Mouse (Mus musculus): ENCODE measurements around the gene Chd1. TPM values are rescaled to one million over a fixed set of nuclear protein-coding genes. Genes with fewer than 3 reads are reported as not detected.

Chd1 gene
- polyA plus RNA-seq, 1 experiment: 33.6 TPM

- H3K4me1 ChIP-seq (ENCODE audit: control insufficient read depth, insufficient read depth, low read length): peaks cover 55% of the 10 kb centered on the region
- H3K4me3 ChIP-seq (ENCODE audit: insufficient read depth, low read length): no peak overlapping the region
- TF ChIP-seq POLR2A (IDR thresholded peaks at IDR 0.05; ENCODE audit: borderline replicate concordance, low read depth, low read length): no peak
- TF ChIP-seq CTCF (IDR thresholded peaks at IDR 0.05; ENCODE audit: low read depth, low read length): no peak
- H3K27ac ChIP-seq (ENCODE audit: insufficient read depth, low read depth, low read length): no peak overlapping the region
Measured at GRCm38 (mm10) chr17:15808015-15808414, 103.2 kb downstream of the Chd1 start.

GRCm38 (mm10) chr17:15808468-15809374 is 104.0 kb downstream of the Chd1 start:
- TF ChIP-seq POLR2A (IDR thresholded peaks at IDR 0.05; ENCODE audit: borderline replicate concordance, low read depth, low read length) (no peak), CTCF (IDR thresholded peaks at IDR 0.05; ENCODE audit: low read depth, low read length) (no peak)
- Histone ChIP-seq H3K27ac (ENCODE audit: insufficient read depth, low read depth, low read length) (peak overlapping the region; percentile 49), H3K4me3 (ENCODE audit: insufficient read depth, low read length) (no peak overlapping the region), H3K4me1 (ENCODE audit: control insufficient read depth, insufficient read depth, low read length) (peaks cover 54% of the 10 kb centered on the region)

GRCm38 (mm10) chr17:15809949-15810348 is 105.2 kb downstream of the Chd1 start:
- peak overlapping the region; percentile 40 for H3K27ac ChIP-seq (ENCODE audit: insufficient read depth, low read depth, low read length)
- TF ChIP-seq POLR2A (IDR thresholded peaks at IDR 0.05; ENCODE audit: borderline replicate concordance, low read depth, low read length) (no peak), CTCF (IDR thresholded peaks at IDR 0.05; ENCODE audit: low read depth, low read length) (no peak)

GRCm38 (mm10) chr17:15812136-15812778 is 107.5 kb downstream of the Chd1 start:
- TF ChIP-seq CTCF (IDR thresholded peaks at IDR 0.05; ENCODE audit: low read depth, low read length): no peak
- TF ChIP-seq POLR2A (IDR thresholded peaks at IDR 0.05; ENCODE audit: borderline replicate concordance, low read depth, low read length): no peak
- peak overlapping the region; percentile 86 for H3K27ac ChIP-seq (ENCODE audit: insufficient read depth, low read depth, low read length)
- peaks cover 71% of the 10 kb centered on the region for H3K4me1 ChIP-seq (ENCODE audit: control insufficient read depth, insufficient read depth, low read length)

More at GRCm38 (mm10) chr17:15809949-15810348, 105.2 kb downstream of the Chd1 start:
- peaks cover 58% of the 10 kb centered on the region for H3K4me1 ChIP-seq (ENCODE audit: control insufficient read depth, insufficient read depth, low read length)
- no peak overlapping the region for H3K4me3 ChIP-seq (ENCODE audit: insufficient read depth, low read length)

GRCm38 (mm10) chr17:15813658-15814212 is 109.0 kb downstream of the Chd1 start:
- H3K4me1 ChIP-seq (ENCODE audit: control insufficient read depth, insufficient read depth, low read length): peaks cover 69% of the 10 kb centered on the region
- peak overlapping the region; percentile 79 for H3K27ac ChIP-seq (ENCODE audit: insufficient read depth, low read depth, low read length)
- TF ChIP-seq POLR2A (IDR thresholded peaks at IDR 0.05; ENCODE audit: borderline replicate concordance, low read depth, low read length) (no peak), CTCF (IDR thresholded peaks at IDR 0.05; ENCODE audit: low read depth, low read length) (no peak)

More at GRCm38 (mm10) chr17:15812136-15812778, 107.5 kb downstream of the Chd1 start:
- H3K4me3 ChIP-seq (ENCODE audit: insufficient read depth, low read length): peak overlapping the region; percentile 32; the same call in 1 of the 2 replicates

GRCm38 (mm10) chr17:15815312-15816018 is 110.7 kb downstream of the Chd1 start:
- no peak overlapping the region for H3K4me3 ChIP-seq (ENCODE audit: insufficient read depth, low read length)
- peaks cover 67% of the 10 kb centered on the region for H3K4me1 ChIP-seq (ENCODE audit: control insufficient read depth, insufficient read depth, low read length)
- TF ChIP-seq CTCF (IDR thresholded peaks at IDR 0.05; ENCODE audit: low read depth, low read length): no peak
- no peak for TF ChIP-seq POLR2A (IDR thresholded peaks at IDR 0.05; ENCODE audit: borderline replicate concordance, low read depth, low read length)
- H3K27ac ChIP-seq (ENCODE audit: insufficient read depth, low read depth, low read length): no peak overlapping the region

More at GRCm38 (mm10) chr17:15813658-15814212, 109.0 kb downstream of the Chd1 start:
- no peak overlapping the region for H3K4me3 ChIP-seq (ENCODE audit: insufficient read depth, low read length)

- peaks cover 62% of the 10 kb centered on the region for H3K4me1 ChIP-seq (ENCODE audit: control insufficient read depth, insufficient read depth, low read length)
- TF ChIP-seq CTCF (IDR thresholded peaks at IDR 0.05; ENCODE audit: low read depth, low read length) (no peak), POLR2A (IDR thresholded peaks at IDR 0.05; ENCODE audit: borderline replicate concordance, low read depth, low read length) (no peak)
- H3K27ac ChIP-seq (ENCODE audit: insufficient read depth, low read depth, low read length): no peak overlapping the region
- no peak overlapping the region for H3K4me3 ChIP-seq (ENCODE audit: insufficient read depth, low read length)
Measured at GRCm38 (mm10) chr17:15816379-15817095, 111.8 kb downstream of the Chd1 start.

- H3K27ac ChIP-seq (ENCODE audit: insufficient read depth, low read depth, low read length): no peak overlapping the region
- peaks cover 58% of the 10 kb centered on the region for H3K4me1 ChIP-seq (ENCODE audit: control insufficient read depth, insufficient read depth, low read length)
- no peak for TF ChIP-seq POLR2A (IDR thresholded peaks at IDR 0.05; ENCODE audit: borderline replicate concordance, low read depth, low read length)
- no peak for TF ChIP-seq CTCF (IDR thresholded peaks at IDR 0.05; ENCODE audit: low read depth, low read length)
- H3K4me3 ChIP-seq (ENCODE audit: insufficient read depth, low read length): no peak overlapping the region
Measured at GRCm38 (mm10) chr17:15817096-15817450, 112.3 kb downstream of the Chd1 start.

GRCm38 (mm10) chr17:15817634-15818033 is 112.9 kb downstream of the Chd1 start:
- TF ChIP-seq POLR2A (IDR thresholded peaks at IDR 0.05; ENCODE audit: borderline replicate concordance, low read depth, low read length) (no peak), CTCF (IDR thresholded peaks at IDR 0.05; ENCODE audit: low read depth, low read length) (no peak)
- no peak overlapping the region for H3K27ac ChIP-seq (ENCODE audit: insufficient read depth, low read depth, low read length)
- peaks cover 58% of the 10 kb centered on the region for H3K4me1 ChIP-seq (ENCODE audit: control insufficient read depth, insufficient read depth, low read length)
- H3K4me3 ChIP-seq (ENCODE audit: insufficient read depth, low read length): no peak overlapping the region
